Mouse (Mus musculus) CH12.LX (cell line): ENCODE measurements around the gene Npas2. TPM values are rescaled to one million over a fixed set of nuclear protein-coding genes. Genes with fewer than 3 reads are reported as not detected.

Experiments used
- DNase-seq: peaks from one replicate; pipeline ENCODE4 v3.0.0-alpha.2; 2013; ENCODE audit errors: extremely low read depth
- H3K27ac ChIP-seq: 2 replicates; pipeline ENCODE4 v1.5.1; 2012; ENCODE audit warnings: low read depth, mild to moderate bottlenecking, control low read depth, moderate library complexity; ENCODE audit not compliant: insufficient read depth
- H3K27me3 ChIP-seq: replicated peaks from 2 replicates; pipeline ENCODE3; 2012; ENCODE audit warnings: inconsistent platforms
- H3K36me3 ChIP-seq, 2 experiments: replicated peaks in 1 of 2; 2 replicates each; pipeline versions ENCODE3 to v1.6.1; 2012; ENCODE audit warnings: inconsistent platforms in 1 of 2, low read length in 1 of 2, mild to moderate bottlenecking in 1 of 2, mixed read lengths in 1 of 2, moderate library complexity in 1 of 2; ENCODE audit not compliant: control insufficient read depth in 1 of 2, insufficient read depth in 1 of 2
- H3K4me1 ChIP-seq, 2 experiments: 2 replicates each; pipeline ENCODE4 v1.6.1; 2012; ENCODE audit warnings: inconsistent platforms in 1 of 2, moderate library complexity in 1 of 2; ENCODE audit not compliant: insufficient read depth in 2 of 2, control insufficient read depth in 1 of 2
- H3K4me2 ChIP-seq: 2 replicates; pipeline ENCODE4 v1.6.1; 2012; ENCODE audit warnings: low read depth, mild to moderate bottlenecking, control low read depth; ENCODE audit not compliant: poor library complexity, insufficient read depth, severe bottlenecking
- H3K4me3 ChIP-seq, 3 experiments: fragments of 150-350 bp in 1 of 3; sonication (generic) in 1 of 3; replicated peaks in 1 of 3; 2 replicates each; pipeline versions ENCODE3 to v1.5.1; 2011 to 2012; ENCODE audit warnings: low read depth in 2 of 3, low read length in 2 of 3, mild to moderate bottlenecking in 2 of 3, moderate library complexity in 2 of 3, control low read depth in 1 of 3, improper control_type of control experiment in 1 of 3, inconsistent platforms in 1 of 3, mixed read lengths in 1 of 3; ENCODE audit not compliant: poor library complexity in 1 of 3
- H3K79me2 ChIP-seq: replicated peaks from 2 replicates; pipeline ENCODE4 v1.6.1; 2012; ENCODE audit warnings: mild to moderate bottlenecking, moderate library complexity; ENCODE audit not compliant: control insufficient read depth, poor library complexity, insufficient read depth, severe bottlenecking; ENCODE audit errors: extremely low read depth
- H3K9ac ChIP-seq: 2 replicates; pipeline ENCODE4 v1.6.1; 2012; ENCODE audit warnings: low read depth, mild to moderate bottlenecking, control low read depth, moderate library complexity; ENCODE audit not compliant: insufficient read depth
- H3K9me3 ChIP-seq: replicated peaks from 2 replicates; pipeline ENCODE3; 2012; ENCODE audit warnings: low read length, inconsistent platforms, mixed read lengths
- CHD1 ChIP-seq: IDR thresholded peaks from 2 replicates; pipeline ENCODE4 v1.6.1; 2012; ENCODE audit warnings: low read depth, low read length, improper control_type of control experiment, inconsistent platforms
- EP300 ChIP-seq: IDR thresholded peaks from 2 replicates; pipeline ENCODE4 v1.6.1; 2011; ENCODE audit warnings: low read length, improper control_type of control experiment
- ETS1 ChIP-seq: conservative IDR thresholded peaks from 2 replicates; pipeline ENCODE4 v1.6.1; 2012; ENCODE audit warnings: low read depth, mild to moderate bottlenecking, inconsistent platforms, low read length, improper control_type of control experiment, moderate library complexity
- HCFC1 ChIP-seq: IDR thresholded peaks from 2 replicates; pipeline ENCODE4 v1.6.1; 2012; ENCODE audit warnings: low read depth, mild to moderate bottlenecking, inconsistent platforms, low read length, improper control_type of control experiment
- JUND ChIP-seq: conservative IDR thresholded peaks from 2 replicates; pipeline ENCODE4 v1.6.1; 2011; ENCODE audit warnings: low read depth, low read length, improper control_type of control experiment
- MAFK ChIP-seq: IDR thresholded peaks from 2 replicates; pipeline ENCODE4 v1.6.1; 2011; ENCODE audit warnings: low read length, improper control_type of control experiment; ENCODE audit not compliant: insufficient replicate concordance
- MAX ChIP-seq: IDR thresholded peaks from 2 replicates; pipeline ENCODE4 v1.6.1; 2011; ENCODE audit warnings: low read length, improper control_type of control experiment
- MEF2A ChIP-seq: IDR thresholded peaks from 2 replicates; pipeline ENCODE4 v1.6.1; 2014; ENCODE audit warnings: low read depth, mild to moderate bottlenecking, inconsistent platforms, low read length, improper control_type of control experiment, borderline replicate concordance
- NRF1 ChIP-seq: IDR thresholded peaks from 2 replicates; pipeline ENCODE4 v1.6.1; 2014; ENCODE audit warnings: low read depth, mild to moderate bottlenecking, inconsistent platforms, low read length, improper control_type of control experiment, moderate library complexity
- RAD21 ChIP-seq: IDR thresholded peaks from 2 replicates; pipeline ENCODE4 v1.6.1; 2011; ENCODE audit warnings: low read depth, mild to moderate bottlenecking, low read length, improper control_type of control experiment, moderate library complexity
- RCOR1 ChIP-seq: conservative IDR thresholded peaks from 2 replicates; pipeline ENCODE4 v1.6.1; 2012; ENCODE audit warnings: low read depth, mild to moderate bottlenecking, inconsistent platforms, low read length, improper control_type of control experiment
- SMC3 ChIP-seq: IDR thresholded peaks from 2 replicates; pipeline ENCODE4 v1.6.1; 2011; ENCODE audit warnings: low read depth, low read length, improper control_type of control experiment
- TBP ChIP-seq: conservative IDR thresholded peaks from 2 replicates; pipeline ENCODE4 v1.6.1; 2011; ENCODE audit warnings: low read depth, low read length, improper control_type of control experiment
- USF2 ChIP-seq: conservative IDR thresholded peaks from 2 replicates; pipeline ENCODE4 v1.6.1; 2011; ENCODE audit warnings: low read depth, low read length, improper control_type of control experiment
- ZC3H11A ChIP-seq: IDR thresholded peaks from 2 replicates; pipeline ENCODE4 v1.6.1; 2012; ENCODE audit warnings: low read depth, mild to moderate bottlenecking, inconsistent platforms, low read length, improper control_type of control experiment
- ZMIZ1 ChIP-seq: IDR thresholded peaks from 2 replicates; pipeline ENCODE4 v1.6.1; 2012; ENCODE audit warnings: low read depth, mild to moderate bottlenecking, inconsistent platforms, low read length, improper control_type of control experiment
- dilution Hi-C: fragments of 300-500 bp; cut with MboI; formaldehyde crosslinking; loops from 2 replicates; pipeline ENCODE4 v1.14.3; 2020; ENCODE audit warnings: low sequenced_read_pairs; ENCODE audit not compliant: extremely low pct_unique_long_range_greater_than_20kb, extremely low pct_ligation_motif_present
- in situ Hi-C: fragments of 300-500 bp; cut with MboI; formaldehyde crosslinking; loops from 3 replicates; pipeline ENCODE4 v1.14.3; 2019; ENCODE audit warnings: low sequenced_read_pairs, low pct_ligation_motif_present, low pct_unique_long_range_greater_than_20kb, mixed read lengths
- polyA plus RNA-seq: library from polyadenylated mRNA; unstranded; fragments of >175 nt; gene quantifications from 2 replicates; pipeline ENCODE4 v1.2.1, GENCODE M21; 2012; ENCODE audit warnings: low read depth; ENCODE audit not compliant: insufficient read length
- total RNA-seq, 2 experiments: library from RNA; depleted of rRNA; stranded (reverse); fragments of 300-350 nt in 1 of 2; fragments of >200 nt in 1 of 2; gene quantifications; 2 replicates each; pipeline ENCODE4 v1.2.3; 2012 to 2014

Npas2 gene
- total and polyA plus RNA-seq, 3 experiments = 0.13 TPM; not detected in 2

DNA sequence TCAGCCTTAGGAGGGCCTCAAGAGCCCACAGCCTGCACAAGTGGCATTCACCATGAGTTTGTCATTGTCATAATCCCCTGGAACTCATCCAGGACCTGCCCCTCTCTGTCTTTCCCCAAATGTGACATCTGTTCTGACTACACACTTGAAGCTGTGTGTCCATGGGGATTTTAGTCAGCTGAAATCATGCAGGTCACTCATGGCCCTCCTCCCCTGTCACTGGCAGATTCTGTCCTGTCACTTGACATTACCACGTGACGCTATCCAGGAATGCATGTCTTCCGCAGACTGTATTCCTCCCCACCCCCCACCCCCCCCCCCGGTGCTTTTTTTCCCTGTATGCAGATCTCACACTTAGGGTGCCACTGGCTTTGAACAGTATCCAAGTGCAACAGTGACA lies 94.3 kb downstream of the Npas2 start:
- no peak for DNase-seq
- in situ Hi-C loops = no loop called here
- H3K4me1 ChIP-seq = peaks cover 0 to 2% of the 10 kb centered on the region in 2 experiments; a peak in 1 of 4 replicates

DNA sequence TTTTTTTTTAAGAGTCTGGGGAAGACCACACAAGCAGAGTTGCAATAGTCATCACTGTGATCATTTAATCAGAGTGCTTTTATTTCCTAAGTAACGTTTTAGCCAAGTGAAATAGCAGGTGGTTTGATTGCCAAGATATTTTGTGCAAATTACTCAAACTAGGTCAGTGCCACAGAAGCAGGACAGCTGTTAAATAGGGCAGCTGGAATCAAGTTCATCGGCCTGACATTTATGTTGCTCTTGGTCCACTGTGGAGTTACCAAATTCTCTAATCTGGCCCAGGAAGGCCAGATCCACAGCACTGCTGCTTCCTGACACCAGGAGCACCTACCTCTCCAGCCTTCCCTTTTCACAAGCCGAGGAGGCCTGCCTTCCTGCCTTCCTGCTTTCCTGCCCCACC lies 94.9 kb downstream of the Npas2 start:
- H3K9me3 ChIP-seq = no peaks in the 10 kb centered on the region

More for the DNA sequence above, 94.3 kb downstream of the Npas2 start:
- no peaks in the 10 kb centered on the region for H3K27me3 ChIP-seq
- no peaks in the 10 kb centered on the region for H3K9me3 ChIP-seq
- TF ChIP-seq USF2 (no peak), ZC3H11A (no peak), CHD1 (no peak), JUND (no peak), NRF1 (no peak), HCFC1 (no peak), ZMIZ1 (no peak), ETS1 (no peak), EP300 (no peak), RCOR1 (no peak), MEF2A (no peak), MAX (no peak), MAFK (no peak), RAD21 (no peak)
- peaks cover 3 to 61% of the 10 kb centered on the region in 2 experiments for H3K36me3 ChIP-seq
- no peak overlapping the region for H3K4me2 ChIP-seq
- dilution Hi-C loops = no loop called here
- H3K27ac ChIP-seq = no peak overlapping the region
- no peak overlapping the region for H3K4me3 ChIP-seq
- no peaks in the 10 kb centered on the region; the same call in 1 of the 2 replicates for H3K79me2 ChIP-seq
- H3K9ac ChIP-seq = no peak overlapping the region

DNA sequence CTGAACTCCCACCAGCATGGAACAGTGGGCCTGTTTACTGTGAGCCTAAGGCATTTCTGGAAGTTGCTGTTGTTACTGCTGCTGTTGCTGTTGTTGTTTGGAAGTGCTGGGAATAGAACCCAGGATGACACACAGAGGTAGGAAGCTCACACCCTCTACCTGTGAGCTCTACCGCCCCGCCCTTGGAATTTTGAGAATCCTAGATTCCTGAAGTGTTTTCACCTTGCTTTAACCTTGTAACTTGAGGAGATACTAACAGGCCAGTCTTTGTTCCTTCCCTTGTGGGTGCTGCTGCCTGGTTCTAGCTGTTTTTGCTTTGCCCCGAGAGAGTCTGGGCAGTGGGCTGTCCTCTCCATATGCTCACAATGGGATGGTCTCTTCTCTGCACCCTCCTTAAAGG lies 98.5 kb downstream of the Npas2 start:
- Histone ChIP-seq H3K27ac (no peak overlapping the region), H3K4me2 (no peak overlapping the region), H3K4me1 (peaks cover 5 to 37% of the 10 kb centered on the region in 2 experiments; a peak in 3 of 4 replicates), H3K27me3 (no peaks in the 10 kb centered on the region), H3K4me3 (no peak overlapping the region), H3K79me2 (peaks cover 6% of the 10 kb centered on the region; the same call in 1 of the 2 replicates), H3K9me3 (no peaks in the 10 kb centered on the region), H3K36me3 (peaks cover 0 to 41% of the 10 kb centered on the region in 2 experiments), H3K9ac (no peak overlapping the region)
- dilution Hi-C loops (no loop called here), in situ Hi-C loops (no loop called here)
- DNase-seq = no peak
- no peak for TF ChIP-seq SMC3
- TF ChIP-seq EP300 = no peak

More for the DNA sequence above, 94.9 kb downstream of the Npas2 start:
- no peaks in the 10 kb centered on the region for H3K27me3 ChIP-seq
- H3K27ac ChIP-seq = no peak overlapping the region
- no peak overlapping the region for H3K9ac ChIP-seq
- in situ Hi-C loops (no loop called here), dilution Hi-C loops (no loop called here)
- DNase-seq = no peak
- no peaks in the 10 kb centered on the region; the same call in 1 of the 2 replicates for H3K79me2 ChIP-seq
- H3K4me1 ChIP-seq = peaks cover 0 to 6% of the 10 kb centered on the region in 2 experiments; a peak in 2 of 4 replicates
- no peak for TF ChIP-seq TBP
- H3K4me2 ChIP-seq = no peak overlapping the region
- H3K36me3 ChIP-seq = peaks cover 3 to 63% of the 10 kb centered on the region in 2 experiments
- H3K4me3 ChIP-seq = no peak overlapping the region
